Mouse (Mus musculus) embryonic facial prominence, embryonic 11.5 days (tissue): Measurements from ENCODE around the gene C1qtnf5. TPM values are rescaled to one million over a fixed set of nuclear protein-coding genes. Genes with fewer than 3 reads are reported as not detected.

Source experiments
- ATAC-seq: fragments of 200-750 bp; cut with Nextera tagmentation; replicated peaks from 2 replicates; pipeline ENCODE4 v1.8.0; 2017; ENCODE audit warnings: low read depth; ENCODE audit not compliant: insufficient number of reproducible peaks, low FRiP score, low TSS enrichment
- DNase-seq: peaks from one replicate; pipeline ENCODE4 v3.0.0-alpha.2; 2015; ENCODE audit warnings: low spot score
- H3K27ac ChIP-seq: fragments of 300-500 bp; sonication (generic); replicated peaks from 2 replicates; pipeline ENCODE4 v1.5.1; 2014; ENCODE audit warnings: mild to moderate bottlenecking, low read depth, low read length, control low read depth
- H3K27me3 ChIP-seq: fragments of 300-500 bp; sonication (generic); 2 replicates; pipeline ENCODE4 v1.6.1; 2014; ENCODE audit warnings: mild to moderate bottlenecking, low read length, moderate library complexity, mixed read lengths; ENCODE audit not compliant: control insufficient read depth, insufficient read depth
- H3K36me3 ChIP-seq: fragments of 300-500 bp; sonication (generic); replicated peaks from 2 replicates; pipeline ENCODE4 v1.6.1; 2014; ENCODE audit warnings: low read depth, mild to moderate bottlenecking, low read length, moderate library complexity, mixed read lengths; ENCODE audit not compliant: control insufficient read depth, insufficient read depth
- H3K4me1 ChIP-seq: fragments of 300-500 bp; sonication (generic); 2 replicates; pipeline ENCODE4 v1.6.1; 2014; ENCODE audit warnings: low read length, mixed read lengths; ENCODE audit not compliant: control insufficient read depth, insufficient read depth
- H3K4me2 ChIP-seq: fragments of 300-500 bp; sonication (generic); 2 replicates; pipeline ENCODE4 v1.6.1; 2014; ENCODE audit warnings: low read depth, mild to moderate bottlenecking, control low read depth, low read length, moderate library complexity
- H3K4me3 ChIP-seq: fragments of 300-500 bp; sonication (generic); 2 replicates; pipeline ENCODE4 v1.5.1; 2014; ENCODE audit warnings: low read depth, low read length, control low read depth
- H3K9ac ChIP-seq: fragments of 300-500 bp; sonication (generic); replicated peaks from 2 replicates; pipeline ENCODE4 v1.6.1; 2014; ENCODE audit warnings: mild to moderate bottlenecking, control low read depth, low read length
- H3K9me3 ChIP-seq: fragments of 300-500 bp; sonication (generic); replicated peaks from 2 replicates; pipeline ENCODE4 v1.6.1; 2016; ENCODE audit warnings: mild to moderate bottlenecking, low read length, inconsistent platforms, mixed read lengths; ENCODE audit not compliant: control insufficient read depth
- WGBS: fragments of 180-500 bp; shearing (Covaris S2); extraction: QIAGEN DNeasy Blood & Tissue Kit; methylation state at CpG from one replicate; pipeline ENCODE4 v1.1.7; 2014; 5-methylcytosine and 5-hydroxymethylcytosine counted together
- polyA plus RNA-seq: library from polyadenylated mRNA; unstranded; fragments of >200 nt; fragmentation: Nextera tagmentation; extraction: Ambion mirVana; gene quantifications from 2 replicates; pipeline ENCODE4 v1.2.1, GENCODE M21; 2014

Gene C1qtnf5
- polyA plus RNA-seq = 0.53 and 0.56 TPM in 2 replicates

GRCm38 (mm10) chr9:44107110-44107509 lies at the start of gene C1qtnf5:
TSS of gene C1qtnf5 (plus strand) at chr9:44107245.
- no peak within 1 kb of the TSS; the same call in 1 of the 2 replicates for H3K9ac ChIP-seq
- H3K27me3 ChIP-seq = no peaks in the 10 kb centered on the region
- peak within 1 kb of the TSS; percentile 10; the same call in 1 of the 2 replicates for H3K4me2 ChIP-seq
- DNase-seq (no peak), ATAC-seq (no peak)
- no peaks in the 10 kb centered on the region; the same call in 1 of the 2 replicates for H3K36me3 ChIP-seq
- WGBS = 42% methylated on average over 8 of the region's 8 CpGs
- H3K4me3 ChIP-seq = no peak within 1 kb of the TSS; the same call in 1 of the 2 replicates
- H3K27ac ChIP-seq = no peak within 1 kb of the TSS; the same call in 1 of the 2 replicates
- no peaks in the 10 kb centered on the region for H3K9me3 ChIP-seq
- peaks cover 19% of the 10 kb centered on the region for H3K4me1 ChIP-seq

- no peak overlapping the region for H3K9ac ChIP-seq
- H3K36me3 ChIP-seq = no peaks in the 10 kb centered on the region
- H3K4me1 ChIP-seq = no peaks in the 10 kb centered on the region
- no peaks in the 10 kb centered on the region for H3K27me3 ChIP-seq
- WGBS = 86% methylated on average over 6 of the region's 6 CpGs
- H3K4me3 ChIP-seq = no peak overlapping the region
- H3K9me3 ChIP-seq = no peaks in the 10 kb centered on the region
- DNase-seq = no peak
- no peak for ATAC-seq
- H3K27ac ChIP-seq = no peak overlapping the region
- no peak overlapping the region for H3K4me2 ChIP-seq
Observed at GRCm38 (mm10) chr9:44058606-44059005, 48.4 kb upstream of the C1qtnf5 start.

GRCm38 (mm10) chr9:44065177-44065576 lies 41.9 kb upstream of the C1qtnf5 start:
- no peak overlapping the region for H3K27ac ChIP-seq
- ATAC-seq = no peak
- no peaks in the 10 kb centered on the region for H3K27me3 ChIP-seq

GRCm38 (mm10) chr9:44066785-44067225 lies 40.2 kb upstream of the C1qtnf5 start, which contains the start of gene Usp2:
TSS of gene Usp2 (plus strand) at chr9:44067021.
- peaks cover 7% of the 10 kb centered on the region; the same call in 1 of the 2 replicates for H3K4me1 ChIP-seq
- under 1% methylated on average over 38 of the region's 38 CpGs for WGBS
- H3K27ac ChIP-seq = no peak within 1 kb of the TSS

More at GRCm38 (mm10) chr9:44065177-44065576, 41.9 kb upstream of the C1qtnf5 start:
- DNase-seq = no peak
- no peaks in the 10 kb centered on the region for H3K9me3 ChIP-seq
- WGBS = 42% methylated on average over 1 of the region's 1 CpGs
- no peak overlapping the region for H3K4me3 ChIP-seq
- no peak overlapping the region for H3K4me2 ChIP-seq
- H3K9ac ChIP-seq = no peak overlapping the region
- no peaks in the 10 kb centered on the region for H3K4me1 ChIP-seq
- H3K36me3 ChIP-seq = no peaks in the 10 kb centered on the region

GRCm38 (mm10) chr9:44067241-44067959 lies 39.6 kb upstream of the C1qtnf5 start:
- peak overlapping the region; percentile 83 for H3K4me2 ChIP-seq
- H3K36me3 ChIP-seq = no peaks in the 10 kb centered on the region
- 7% methylated on average over 15 of the region's 15 CpGs for WGBS
- H3K27ac ChIP-seq = no peak overlapping the region
- no peak for DNase-seq
- H3K9ac ChIP-seq = peak overlapping the region; percentile 46
- H3K27me3 ChIP-seq = no peaks in the 10 kb centered on the region
- no peaks in the 10 kb centered on the region for H3K9me3 ChIP-seq
- ATAC-seq = 0 out of 2 replicates have a peak, but pooled peaks have one; percentile 5
- peak overlapping the region; percentile 48 for H3K4me3 ChIP-seq
- peaks cover 9% of the 10 kb centered on the region; the same call in 1 of the 2 replicates for H3K4me1 ChIP-seq

More at GRCm38 (mm10) chr9:44066785-44067225, 40.2 kb upstream of the C1qtnf5 start, which contains the start of gene Usp2:
- DNase-seq (peak; percentile 99), ATAC-seq (peak; percentile 93)
- H3K9ac ChIP-seq = peak within 1 kb of the TSS; percentile 46
- H3K4me2 ChIP-seq = peak within 1 kb of the TSS; percentile 83
- peak within 1 kb of the TSS; percentile 48 for H3K4me3 ChIP-seq
- H3K36me3 ChIP-seq = no peaks in the 10 kb centered on the region
- no peaks in the 10 kb centered on the region for H3K27me3 ChIP-seq
- no peaks in the 10 kb centered on the region for H3K9me3 ChIP-seq

GRCm38 (mm10) chr9:44067960-44068330 lies 39.1 kb upstream of the C1qtnf5 start:
- H3K4me2 ChIP-seq = no peak overlapping the region
- H3K36me3 ChIP-seq = no peaks in the 10 kb centered on the region
- no peaks in the 10 kb centered on the region for H3K27me3 ChIP-seq
- H3K4me3 ChIP-seq = no peak overlapping the region
- WGBS = 84% methylated on average over 6 of the region's 6 CpGs
- H3K9me3 ChIP-seq = no peaks in the 10 kb centered on the region
- DNase-seq (no peak), ATAC-seq (no peak)
- no peak overlapping the region for H3K9ac ChIP-seq
- H3K27ac ChIP-seq = no peak overlapping the region
- peaks cover 10% of the 10 kb centered on the region; the same call in 1 of the 2 replicates for H3K4me1 ChIP-seq

- no peaks in the 10 kb centered on the region for H3K9me3 ChIP-seq
- no peaks in the 10 kb centered on the region for H3K27me3 ChIP-seq
- no peak overlapping the region for H3K27ac ChIP-seq
- H3K4me2 ChIP-seq = no peak overlapping the region
- no peak overlapping the region for H3K9ac ChIP-seq
- WGBS = 11% methylated on average over 7 of the region's 7 CpGs
- DNase-seq (no peak), ATAC-seq (no peak)
- no peaks in the 10 kb centered on the region for H3K36me3 ChIP-seq
- no peak overlapping the region for H3K4me3 ChIP-seq
- H3K4me1 ChIP-seq = peaks cover 11% of the 10 kb centered on the region; the same call in 1 of the 2 replicates
Observed at GRCm38 (mm10) chr9:44069252-44069651, 37.8 kb upstream of the C1qtnf5 start.
